ENCODE assay signal across 9 mouse cellular contexts in the genomic region with DNA sequence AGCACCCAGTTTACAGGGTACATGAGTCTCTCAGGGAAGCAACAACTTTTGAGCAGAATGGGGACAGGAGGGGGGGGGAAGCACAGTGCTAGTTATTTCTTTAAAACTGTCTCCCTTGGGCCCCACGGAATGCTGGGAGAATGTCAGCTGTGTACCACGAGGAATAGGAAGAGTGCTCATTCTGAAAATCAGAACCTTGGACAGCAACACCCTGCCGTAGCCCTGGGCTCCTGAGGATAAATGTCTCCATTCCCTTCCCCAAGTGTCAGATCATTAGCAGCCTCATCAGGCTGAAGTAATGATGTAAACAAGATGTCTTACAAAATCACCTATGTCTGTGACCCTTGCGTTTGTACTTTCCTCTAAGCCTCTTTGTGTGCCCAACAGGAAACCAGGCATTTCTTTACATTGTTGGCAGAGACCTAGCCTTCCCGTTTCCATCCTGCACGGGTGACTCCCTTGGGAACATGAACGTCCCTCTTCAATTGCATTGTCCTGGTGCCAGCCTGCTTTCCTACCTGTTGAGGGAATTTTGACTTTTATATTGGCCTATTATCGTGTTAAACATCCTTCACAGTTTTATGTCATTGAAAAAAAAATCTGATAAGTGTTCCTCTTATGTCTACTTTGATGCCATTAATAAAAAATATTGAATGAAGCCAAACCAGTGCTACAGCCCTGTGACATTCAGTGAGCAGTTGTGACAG.
DNase-seq lines count a peak whose midpoint lies in the region; ATAC-seq and TF ChIP-seq lines count a peak whose summit lies in the region.
"Had no signal": no experiment of that assay in that cellular context is flagged by ENCODE, and none has a peak within 500 bp of the region (broad histone marks: within the 10 kb centered on the region; RNA-seq: fewer than 3 reads in every experiment).

No protein-coding gene starts in this region.

- H3K4me1 ChIP-seq in lung, adult 2 months (ENCODE audit: control insufficient read depth, insufficient read depth, low read length): no peaks in the 10 kb centered on the region
- peaks cover 17% of the 10 kb centered on the region for H3K4me1 ChIP-seq in neural tube, embryonic 13.5 days (replicated peaks)
- no peaks in the 10 kb centered on the region for H3K4me1 ChIP-seq in thymus, adult 2 months (replicated peaks; ENCODE audit: control insufficient read depth, insufficient read depth, low read length)
- H3K4me1 ChIP-seq: heart, embryonic 13.5 days had no signal

- no peaks in the 10 kb centered on the region for H3K9me3 ChIP-seq in neural tube, embryonic 13.5 days
- H3K9me3 ChIP-seq: heart, embryonic 13.5 days had no signal

- H3K27ac ChIP-seq in neural tube, embryonic 13.5 days (replicated peaks): no peak overlapping the region
- H3K27ac ChIP-seq in thymus, adult 2 months (ENCODE audit: control insufficient read depth, insufficient read depth, low read length): no peak overlapping the region
- H3K27ac ChIP-seq: heart, embryonic 13.5 days had no signal

- no peak overlapping the region for H3K4me2 ChIP-seq in neural tube, embryonic 13.5 days
- H3K4me2 ChIP-seq: heart, embryonic 13.5 days had no signal

- H3K27me3 ChIP-seq in neural tube, embryonic 13.5 days: no peaks in the 10 kb centered on the region
- no peaks in the 10 kb centered on the region for H3K27me3 ChIP-seq in thymus, adult 2 months (ENCODE audit: control insufficient read depth, insufficient read depth, low read length)
- H3K27me3 ChIP-seq: heart, embryonic 13.5 days had no signal

- TF ChIP-seq CTCF in lung, adult 2 months (IDR thresholded peaks at IDR 0.05; ENCODE audit: insufficient read depth, low read length): no peak
- no peak for TF ChIP-seq CTCF in thymus, adult 2 months (IDR thresholded peaks at IDR 0.05; ENCODE audit: borderline replicate concordance, control insufficient read depth, extremely low read depth, insufficient read depth, low read length, poor library complexity)

- no peak for TF ChIP-seq POLR2A in lung, adult 2 months (IDR thresholded peaks at IDR 0.05; ENCODE audit: borderline replicate concordance, extremely low read depth, low read depth, low read length)
- TF ChIP-seq POLR2A in thymus, adult 2 months (IDR thresholded peaks at IDR 0.05; ENCODE audit: control insufficient read depth, extremely low read depth, insufficient read depth, low read length, poor library complexity): no peak

- DNase-seq in adrenal gland, postnatal 36 days: peak; percentile 1 to 5
- no peak for DNase-seq in adrenal gland, postnatal 25 days
- DNase-seq in lung, postnatal 10 days: peak; percentile 9
- no peak for DNase-seq in lung, adult 2 months
- DNase-seq in embryo, embryonic 11.5 days (ENCODE audit: low read depth, low spot score): peak; percentile 41
- DNase-seq in T-cell, adult 2 months (ENCODE audit: low spot score): no peak
- no peak for DNase-seq in thymus, adult 2 months

- ATAC-seq in neural tube, embryonic 13.5 days (ENCODE audit: low read depth): 0 out of 2 replicates have a peak, but pooled peaks have one; percentile 36

- no peak overlapping the region for H3K4me3 ChIP-seq in lung, adult 2 months (replicated peaks; ENCODE audit: extremely low read depth, low read depth, low read length)
- H3K4me3 ChIP-seq in neural tube, embryonic 13.5 days: no peak overlapping the region
- H3K4me3 ChIP-seq in thymus, adult 2 months (ENCODE audit: control insufficient read depth, insufficient read depth, low read length): no peak overlapping the region
- H3K4me3 ChIP-seq: heart, embryonic 13.5 days had no signal

- H3K9ac ChIP-seq in neural tube, embryonic 13.5 days: no peak overlapping the region
- H3K9ac ChIP-seq: heart, embryonic 13.5 days had no signal

- H3K36me3 ChIP-seq in neural tube, embryonic 13.5 days: no peaks in the 10 kb centered on the region
- no peaks in the 10 kb centered on the region for H3K36me3 ChIP-seq in thymus, adult 2 months (ENCODE audit: control insufficient read depth, insufficient read depth, low read length)
- H3K36me3 ChIP-seq: heart, embryonic 13.5 days had no signal

- WGBS in lung, adult 2 months: 25% methylated on average over 8 of the region's 8 CpGs
- 34% methylated on average over 8 of the region's 8 CpGs for WGBS in neural tube, embryonic 13.5 days
- 38% methylated on average over 8 of the region's 8 CpGs for WGBS in thymus, adult 2 months

Comparison
In these comparisons a context has a peak if more than half of its experiments do, and no peak if none do; other contexts are left out.
1. DNase-seq: peak in adrenal gland, postnatal 36 days (2 of 2), lung, postnatal 10 days (single experiment) and embryo, embryonic 11.5 days (single experiment); none in adrenal gland, postnatal 25 days (single experiment), lung, adult 2 months (single experiment), T-cell, adult 2 months (single experiment) and thymus, adult 2 months (single experiment).